Mouse (Mus musculus): Measurements from ENCODE around the gene Immp2l.

Gene Immp2l

GRCm38 (mm10) chr12:41877292-41877959, 853.5 kb downstream of the Immp2l start:
- DNase-seq = no peak

GRCm38 (mm10) chr12:41878493-41878892, 854.6 kb downstream of the Immp2l start:
- no peak for DNase-seq

- DNase-seq = no peak
Measured at GRCm38 (mm10) chr12:41878972-41879371, 855.1 kb downstream of the Immp2l start.

- no peak for DNase-seq
Measured at GRCm38 (mm10) chr12:41879412-41879811, 855.5 kb downstream of the Immp2l start.

GRCm38 (mm10) chr12:41880833-41881232, 856.9 kb downstream of the Immp2l start:
- DNase-seq = no peak

- no peak for DNase-seq
Measured at GRCm38 (mm10) chr12:41908011-41908410, 884.1 kb downstream of the Immp2l start.

GRCm38 (mm10) chr12:41911626-41912025, 887.7 kb downstream of the Immp2l start:
- no peak for DNase-seq

GRCm38 (mm10) chr12:41937751-41938150, 913.9 kb downstream of the Immp2l start:
- DNase-seq = no peak

- no peak for DNase-seq
Measured at GRCm38 (mm10) chr12:41941853-41942252, 918.0 kb downstream of the Immp2l start.

GRCm38 (mm10) chr12:41944079-41944672, 920.3 kb downstream of the Immp2l start:
- no peak for DNase-seq

- no peak for DNase-seq
Measured at GRCm38 (mm10) chr12:41946536-41946935, 922.6 kb downstream of the Immp2l start.

- DNase-seq = no peak
Measured at GRCm38 (mm10) chr12:41949409-41949808, 925.5 kb downstream of the Immp2l start.

- no peak for DNase-seq
Measured at GRCm38 (mm10) chr12:41949841-41950241, 926.0 kb downstream of the Immp2l start.

GRCm38 (mm10) chr12:41950726-41951125, 926.8 kb downstream of the Immp2l start:
- DNase-seq = no peak

- no peak for DNase-seq
Measured at GRCm38 (mm10) chr12:41961038-41961437, 937.1 kb downstream of the Immp2l start.

GRCm38 (mm10) chr12:41991408-41991807, 967.5 kb downstream of the Immp2l start:
- no peak for DNase-seq
